Mouse (Mus musculus) brain, embryonic 14.5 days (tissue): ENCODE data around the gene Kif1c.

Experiments used
- CTCF ChIP-seq: fragments of 200-500 bp; IDR thresholded peaks from 2 replicates; pipeline ENCODE4 v1.5.1; 2012; ENCODE audit warnings: inconsistent platforms, mild to moderate bottlenecking, moderate library complexity, borderline replicate concordance; ENCODE audit not compliant: insufficient read depth, insufficient read length; ENCODE audit errors: extremely low read depth
- POLR2A ChIP-seq: fragments of 200-500 bp; IDR thresholded peaks from 2 replicates; pipeline ENCODE4 v1.6.1; 2012; ENCODE audit warnings: mild to moderate bottlenecking, inconsistent platforms, borderline replicate concordance; ENCODE audit not compliant: poor library complexity, insufficient read depth, insufficient read length, severe bottlenecking; ENCODE audit errors: extremely low read depth

DNA sequence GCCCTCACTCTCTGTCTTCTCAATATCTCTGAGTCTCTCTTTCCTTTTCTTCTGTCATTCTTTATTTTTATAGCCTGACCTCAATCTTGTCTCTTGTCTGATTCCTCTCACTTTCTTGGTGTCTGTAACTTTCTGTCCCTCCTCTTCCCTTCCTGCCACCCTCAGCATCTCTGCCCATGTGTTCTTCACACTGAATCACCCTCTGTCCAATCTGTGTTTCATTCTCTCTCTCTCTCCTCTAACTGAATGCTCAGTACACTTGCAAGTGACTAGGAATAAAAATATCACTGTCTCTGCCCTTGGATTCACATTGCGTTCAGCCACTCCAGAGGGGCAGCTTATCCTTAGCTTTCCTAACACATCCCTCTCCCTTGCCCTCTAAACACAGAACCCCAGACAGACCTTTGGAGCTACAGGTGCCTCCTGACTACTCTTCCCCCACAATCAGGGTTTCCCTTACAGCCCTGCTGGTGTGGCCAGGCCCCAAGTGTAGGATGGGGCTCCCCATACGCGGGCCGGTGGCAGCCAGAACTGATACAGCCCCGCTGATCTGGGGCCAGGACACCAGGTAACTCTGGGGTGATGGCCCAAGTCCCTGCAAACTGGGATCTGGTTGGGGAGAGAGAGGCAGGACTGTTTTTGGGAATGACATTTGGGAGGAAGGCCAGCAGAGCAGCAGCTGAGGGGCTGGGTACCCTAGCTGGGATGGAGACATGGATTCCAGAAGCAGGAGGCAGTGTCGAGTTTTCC lies 1.8 kb downstream of the Kif1c start:
- TF ChIP-seq CTCF = no peak
- TF ChIP-seq POLR2A = no peak
